Comparison of ENCODE assay signal across 8 mouse cellular contexts in the genomic region with DNA sequence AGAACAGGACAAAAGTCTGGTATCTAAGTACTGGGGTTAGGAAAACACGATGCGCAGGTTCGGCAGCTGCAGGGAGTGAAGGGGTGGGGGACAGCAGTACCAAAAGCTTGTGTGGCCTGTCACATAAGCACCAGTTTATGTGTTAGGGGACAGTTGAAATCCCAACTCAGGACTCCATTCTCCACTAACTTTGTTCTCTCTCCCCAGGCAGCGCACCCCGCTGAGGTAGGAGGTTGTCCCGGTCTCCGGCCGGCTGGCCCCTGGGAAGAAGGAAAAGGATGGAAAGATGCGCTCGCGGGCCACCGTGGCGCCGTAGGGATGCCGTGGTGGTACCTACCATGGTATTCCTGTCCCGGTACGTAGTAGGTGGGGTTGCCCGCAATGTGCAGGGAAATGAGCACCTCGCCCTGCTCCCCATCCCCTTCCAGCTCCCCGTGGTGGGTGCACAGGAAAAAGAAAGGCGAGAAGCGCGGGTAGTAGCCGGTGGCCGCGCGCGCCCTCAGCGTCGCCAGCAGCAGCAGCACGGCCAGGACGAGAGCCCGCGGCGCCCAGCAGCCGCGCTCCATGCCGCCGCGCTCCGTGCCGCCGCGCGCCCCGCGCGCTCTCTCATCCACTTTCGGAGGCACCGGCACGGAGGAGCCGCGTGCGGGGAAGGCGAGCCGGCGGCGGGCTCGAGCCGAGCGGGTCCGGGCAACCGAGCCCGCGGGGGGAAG. TPM values are rescaled to one million over a fixed set of nuclear protein-coding genes. Genes with fewer than 3 reads are reported as not detected.
DNase-seq lines count a peak whose midpoint lies in the region; TF ChIP-seq lines count a peak whose summit lies in the region.

No protein-coding gene starts in this region.

- WGBS in midbrain, embryonic 10.5 days, result under 1% methylated on average over 65 of the region's 65 CpGs

- no peak for TF ChIP-seq POLR2A in cortical plate, adult 2 months (IDR thresholded peaks at IDR 0.05; ENCODE audit: extremely low read depth, insufficient read depth, low read length)

- no peak for TF ChIP-seq CTCF in left cerebral cortex, adult 2 months (IDR thresholded peaks at IDR 0.05)
- TF ChIP-seq CTCF in cortical plate, adult 2 months (IDR thresholded peaks at IDR 0.05; ENCODE audit: extremely low read depth, insufficient read depth, low read length), result no peak

- intact Hi-C loops in left cerebral cortex, adult 2 months (cut with DNase I), result no loop called here

- peak; percentile 22 to 38 for DNase-seq in left cerebral cortex, adult 2 months (ENCODE audit: extremely low spot score in 1 of 2, low spot score in 2 of 2)
- DNase-seq in left cerebral cortex, adult 11 months (ENCODE audit: low spot score), result no peak
- DNase-seq in adrenal gland, adult 2 months, result peak; percentile 51
- peak; percentile 21 for DNase-seq in heart, postnatal 4 days
- peak; percentile 63 for DNase-seq in midbrain, embryonic 10.5 days (ENCODE audit: low spot score)
- DNase-seq in MN1 (ENCODE audit: low spot score), result no peak
- DNase-seq in layer of hippocampus, adult 9-10 months (ENCODE audit: low spot score), result no peak

- no peak overlapping the region for H3K27ac ChIP-seq in left cerebral cortex, adult 2 months
- H3K27ac ChIP-seq in cortical plate, adult 2 months (ENCODE audit: insufficient read depth, low read length), result no peak overlapping the region
- peak overlapping the region; percentile 85 for H3K27ac ChIP-seq in midbrain, embryonic 10.5 days (replicated peaks)

- no peaks in the 10 kb centered on the region for H3K36me3 ChIP-seq in midbrain, embryonic 10.5 days

- H3K4me3 ChIP-seq in left cerebral cortex, adult 2 months, result peak overlapping the region; percentile 52
- peak overlapping the region; percentile 39 for H3K4me3 ChIP-seq in cortical plate, adult 2 months (ENCODE audit: insufficient read depth, low read length)
- H3K4me3 ChIP-seq in midbrain, embryonic 10.5 days, result peak overlapping the region; percentile 70

- peaks cover 88% of the 10 kb centered on the region for H3K27me3 ChIP-seq in midbrain, embryonic 10.5 days (ENCODE audit: low read depth, poor library complexity, severe bottlenecking)

- no peaks in the 10 kb centered on the region for H3K9me3 ChIP-seq in midbrain, embryonic 10.5 days (replicated peaks)

- H3K4me1 ChIP-seq in cortical plate, adult 2 months (ENCODE audit: control insufficient read depth, insufficient read depth, low read length), result no peaks in the 10 kb centered on the region
- H3K4me1 ChIP-seq in midbrain, embryonic 10.5 days, result peaks cover 30% of the 10 kb centered on the region

RNA-seq across cellular contexts. Expression of a gene that starts 0.5 kb away (rescaled TPM):
- total RNA-seq in left cerebral cortex, adult 2 months (2021), result 10 to 100 TPM; 89.5 to 92.6 TPM
- total RNA-seq in adrenal gland, adult 2 months (2021), result 1 to 10 TPM; 1.5 to 2.3 TPM
- polyA plus RNA-seq in adrenal gland, adult 2 months (2012; rRNA removed), result 0.88 and 2.0 TPM in 2 replicates
- 41.4 and 45.6 TPM in 2 replicates for polyA plus RNA-seq in cortical plate, adult 2 months (2012; rRNA removed)
- 1 to 10 TPM; 5.1 to 5.6 TPM for total RNA-seq in heart, postnatal 4 days (2021)
- 2.4 and 3.9 TPM in 2 replicates for polyA plus RNA-seq in midbrain, embryonic 10.5 days (2016; fragmentation: Nextera tagmentation; extraction: Ambion mirVana)

Comparison
In these comparisons a context has a peak if more than half of its experiments do, and no peak if none do; other contexts are left out.
1. DNase-seq: peak in left cerebral cortex, adult 2 months (2 of 2), adrenal gland, adult 2 months (single experiment), heart, postnatal 4 days (single experiment) and midbrain, embryonic 10.5 days (single experiment); none in left cerebral cortex, adult 11 months (single experiment), MN1 (single experiment) and layer of hippocampus, adult 9-10 months (single experiment).
2. RNA of a gene that starts 0.5 kb away (total RNA-seq): 89.5 to 92.6 TPM in left cerebral cortex, adult 2 months; 5.1 to 5.6 TPM in heart, postnatal 4 days and 1.5 to 2.3 TPM in adrenal gland, adult 2 months; every median in the first group is over 10 times any median in the second.
3. Peak in every context shown above with its lines, with median percentiles within 50 percentile points of each other: H3K4me3 ChIP-seq.